Mouse (Mus musculus) hindlimb bud, embryonic 11.5 days (tissue): Measurements from ENCODE around the gene Slx4ip.
"Not testable (repeated sequence)": the region's sequence is repeated elsewhere in the genome, so short reads cannot be mapped to it uniquely, and the experiment has no call there.

Experiments used
- DNase-seq: peaks from one replicate; pipeline ENCODE4 v3.0.0-alpha.2; 2012; ENCODE audit warnings: low read depth, low spot score; ENCODE audit errors: extremely low spot score

Slx4ip gene

GRCm38 (mm10) chr2:136891068-136891950 lies at the start of gene Slx4ip, which contains the start of the genes AL731706.1 and Mkks:
Slx4ip (plus strand) TSS chr2:136891218.
AL731706.1 (minus strand) TSS chr2:136891389.
Mkks (minus strand) TSS chr2:136891389.
- peak; percentile 99 for DNase-seq

- no peak for DNase-seq
These were observed 40.7 kb upstream of the Slx4ip start for GRCm38 (mm10) chr2:136850366-136850765.

- DNase-seq, result no peak
These were observed 36.3 kb upstream of the Slx4ip start for GRCm38 (mm10) chr2:136854543-136855388.

GRCm38 (mm10) chr2:136885579-136885978 lies 5.4 kb upstream of the Slx4ip start, which contains the start of gene AL731706.2:
AL731706.2 (minus strand) TSS chr2:136885679.
- no peak for DNase-seq

- no peak for DNase-seq
These were observed 4.2 kb upstream of the Slx4ip start for GRCm38 (mm10) chr2:136886846-136887245.

GRCm38 (mm10) chr2:136890716-136891067 lies 326 bp upstream of the Slx4ip start:
- not testable (repeated sequence) for DNase-seq

- DNase-seq, result peak; percentile 83
These were observed 943 bp downstream of the Slx4ip start for GRCm38 (mm10) chr2:136891951-136892371.

GRCm38 (mm10) chr2:136894494-136894893 lies 3.5 kb downstream of the Slx4ip start:
- no peak for DNase-seq

- no peak for DNase-seq
These were observed 5.1 kb downstream of the Slx4ip start for GRCm38 (mm10) chr2:136896131-136896530.

- DNase-seq, result no peak
These were observed 17.6 kb downstream of the Slx4ip start for GRCm38 (mm10) chr2:136908596-136908995.

- no peak for DNase-seq
These were observed 18.3 kb downstream of the Slx4ip start for GRCm38 (mm10) chr2:136909298-136909697.

GRCm38 (mm10) chr2:136911958-136912411 lies 21.0 kb downstream of the Slx4ip start:
- DNase-seq, result no peak

- no peak for DNase-seq
These were observed 22.0 kb downstream of the Slx4ip start for GRCm38 (mm10) chr2:136913021-136913420.

GRCm38 (mm10) chr2:136914334-136914902 lies 23.4 kb downstream of the Slx4ip start:
- no peak for DNase-seq

- DNase-seq, result no peak
These were observed 28.4 kb downstream of the Slx4ip start for GRCm38 (mm10) chr2:136919433-136919832.

- DNase-seq, result no peak
These were observed 29.4 kb downstream of the Slx4ip start for GRCm38 (mm10) chr2:136920257-136920993.

- DNase-seq, result no peak
These were observed 30.0 kb downstream of the Slx4ip start for GRCm38 (mm10) chr2:136921003-136921408.

GRCm38 (mm10) chr2:136936391-136937288 lies 45.6 kb downstream of the Slx4ip start:
- DNase-seq, result no peak

- DNase-seq, result no peak
These were observed 47.2 kb downstream of the Slx4ip start for GRCm38 (mm10) chr2:136938249-136938648.
